Mouse (Mus musculus): ENCODE results near the gene 4932438H23Rik. TPM values are rescaled to one million over a fixed set of nuclear protein-coding genes. Genes with fewer than 3 reads are reported as not detected.
"Not testable (repeated sequence)": the region's sequence is repeated elsewhere in the genome, so short reads cannot be mapped to it uniquely, and the experiment has no call there.

Gene 4932438H23Rik
- polyA plus RNA-seq, 1 experiment from 2014 or later, result 0.09 TPM

DNA sequence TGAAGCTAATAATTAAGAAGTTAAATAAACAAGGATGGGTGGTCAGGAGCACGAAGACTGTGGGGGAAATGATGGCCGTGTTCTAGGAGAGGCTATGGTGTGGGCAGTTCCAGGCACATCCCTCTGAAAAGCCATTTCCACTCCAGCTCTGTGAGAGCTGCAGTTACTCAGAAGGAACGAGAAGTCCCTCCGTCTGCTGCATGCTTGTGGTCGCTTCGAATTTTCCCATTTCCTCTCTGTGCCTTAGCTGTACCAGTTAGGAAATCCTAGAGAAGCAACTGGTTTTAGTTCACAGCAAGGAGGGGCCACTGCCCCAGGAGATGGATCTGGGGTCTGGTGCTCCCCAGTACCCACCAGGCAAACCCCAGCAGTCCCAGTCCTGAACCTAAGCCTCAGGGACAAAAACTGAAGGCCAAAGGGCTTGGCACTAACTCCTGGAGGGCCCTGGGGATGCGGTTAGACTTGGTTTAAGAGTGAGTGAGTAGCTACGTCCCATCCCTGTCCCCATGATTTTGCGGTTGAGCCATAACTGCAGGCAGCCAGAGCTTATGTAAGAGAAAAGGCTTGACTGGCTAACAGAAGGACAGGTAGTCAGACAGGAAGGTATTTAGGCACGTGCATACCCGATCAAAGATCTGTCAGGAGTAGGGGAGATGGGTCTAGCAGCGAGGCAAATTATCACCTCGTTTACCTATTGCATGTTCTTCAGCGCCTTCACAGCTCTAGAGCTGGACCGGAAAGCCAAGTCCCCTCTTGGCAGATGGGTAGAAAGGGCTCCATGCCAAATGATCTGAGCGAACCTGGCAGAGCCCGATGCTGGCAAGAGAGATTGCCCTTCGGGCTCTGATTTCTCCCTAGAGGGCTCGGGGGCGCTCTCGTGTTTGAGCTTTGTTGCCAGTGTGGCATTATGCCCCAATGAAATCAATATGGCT lies 10.3 kb downstream of the 4932438H23Rik start:
- H3K4me2 ChIP-seq (replicated peaks; ENCODE audit: low read depth, low read length), result no peak overlapping the region
- no peaks in the 10 kb centered on the region for H3K9me3 ChIP-seq (ENCODE audit: low read length)
- no peak for ATAC-seq (ENCODE audit: low FRiP score, low TSS enrichment)
- H3K27ac ChIP-seq (ENCODE audit: low read length), result no peak overlapping the region
- H3K4me3 ChIP-seq (ENCODE audit: low read length), result no peak overlapping the region
- no peaks in the 10 kb centered on the region for H3K36me3 ChIP-seq (ENCODE audit: insufficient read depth, low read length)
- H3K9ac ChIP-seq (replicated peaks; ENCODE audit: low read length), result no peak overlapping the region
- H3K27me3 ChIP-seq (ENCODE audit: insufficient read depth, low read length), result peaks cover 11% of the 10 kb centered on the region; the same call in 1 of the 2 replicates
- H3K4me1 ChIP-seq (ENCODE audit: insufficient read depth, low read length), result no peaks in the 10 kb centered on the region
- WGBS, result 85% methylated on average over 21 of the region's 21 CpGs

DNA sequence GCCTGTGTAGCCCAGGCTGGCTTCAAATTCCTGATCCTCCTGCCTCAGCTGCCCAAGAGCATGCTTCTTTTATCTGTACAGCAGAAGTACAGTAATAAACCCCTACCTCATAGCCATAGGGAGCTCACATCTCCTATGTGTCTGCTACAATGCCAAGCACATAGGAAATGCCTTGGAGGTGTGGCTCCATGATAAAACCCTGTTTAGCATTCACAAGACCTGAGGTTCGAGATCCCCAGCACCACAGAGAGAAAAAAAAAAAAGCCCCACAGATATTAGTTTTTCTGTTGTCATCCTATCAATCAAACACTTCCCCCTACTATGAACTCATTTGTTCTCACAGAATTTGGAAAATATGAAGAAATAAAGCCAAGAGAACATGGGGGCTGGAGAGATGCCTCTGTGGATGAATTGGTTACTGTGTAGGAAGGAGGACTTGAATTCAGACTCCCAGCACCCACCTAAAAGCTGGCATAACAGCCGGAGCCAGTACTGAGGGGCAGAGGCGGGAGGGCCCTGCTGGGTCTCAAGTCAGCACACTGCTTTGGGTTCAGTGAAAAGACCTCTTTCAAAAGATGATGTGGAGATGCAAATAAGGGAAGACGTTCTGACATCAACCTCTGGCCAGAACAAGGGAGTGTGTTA lies 11.8 kb downstream of the 4932438H23Rik start:
- Histone ChIP-seq H3K9me3 (ENCODE audit: low read length) (peaks cover 3% of the 10 kb centered on the region; the same call in 1 of the 2 replicates), H3K27me3 (ENCODE audit: insufficient read depth, low read length) (peaks cover 11% of the 10 kb centered on the region; the same call in 1 of the 2 replicates), H3K4me1 (ENCODE audit: insufficient read depth, low read length) (no peaks in the 10 kb centered on the region), H3K36me3 (ENCODE audit: insufficient read depth, low read length) (no peaks in the 10 kb centered on the region), H3K9ac (replicated peaks; ENCODE audit: low read length) (no peak overlapping the region), H3K27ac (ENCODE audit: low read length) (no peak overlapping the region), H3K4me2 (replicated peaks; ENCODE audit: low read depth, low read length) (no peak overlapping the region), H3K4me3 (ENCODE audit: low read length) (no peak overlapping the region)
- ATAC-seq (ENCODE audit: low FRiP score, low TSS enrichment), result no peak
- 69% methylated on average over 4 of the region's 4 CpGs for WGBS

DNA sequence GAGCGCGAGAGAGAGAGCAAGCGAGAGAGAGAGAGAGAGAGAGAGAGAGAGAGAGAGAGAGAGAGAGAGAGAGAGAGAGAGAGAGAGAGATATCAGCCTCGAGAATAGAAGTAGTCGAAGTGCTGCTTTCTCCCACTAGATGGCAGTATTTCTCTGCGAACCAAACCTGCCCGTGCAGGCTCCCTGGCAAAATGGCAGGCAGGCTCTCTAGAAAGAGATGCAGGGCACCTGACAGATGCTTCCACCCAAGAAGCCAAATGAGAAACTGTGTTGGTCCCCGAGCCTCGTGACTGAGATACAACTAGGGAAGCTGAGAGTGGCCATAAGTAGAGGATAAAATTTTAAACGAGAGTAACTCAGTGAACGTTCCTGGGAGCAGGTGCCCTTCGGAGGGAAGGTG lies 13.4 kb downstream of the 4932438H23Rik start:
- no peak for ATAC-seq (ENCODE audit: low FRiP score, low TSS enrichment)
- H3K4me1 ChIP-seq (ENCODE audit: insufficient read depth, low read length), result no peaks in the 10 kb centered on the region
- 27% methylated on average over 10 of the region's 12 CpGs for WGBS
- no peak overlapping the region for H3K4me3 ChIP-seq (ENCODE audit: low read length)
- peaks cover 5% of the 10 kb centered on the region; the same call in 1 of the 2 replicates for H3K9me3 ChIP-seq (ENCODE audit: low read length)
- H3K4me2 ChIP-seq (replicated peaks; ENCODE audit: low read depth, low read length), result no peak overlapping the region
- no peaks in the 10 kb centered on the region for H3K36me3 ChIP-seq (ENCODE audit: insufficient read depth, low read length)
- no peak overlapping the region for H3K27ac ChIP-seq (ENCODE audit: low read length)
- peaks cover 11% of the 10 kb centered on the region; the same call in 1 of the 2 replicates for H3K27me3 ChIP-seq (ENCODE audit: insufficient read depth, low read length)
- no peak overlapping the region for H3K9ac ChIP-seq (replicated peaks; ENCODE audit: low read length)

DNA sequence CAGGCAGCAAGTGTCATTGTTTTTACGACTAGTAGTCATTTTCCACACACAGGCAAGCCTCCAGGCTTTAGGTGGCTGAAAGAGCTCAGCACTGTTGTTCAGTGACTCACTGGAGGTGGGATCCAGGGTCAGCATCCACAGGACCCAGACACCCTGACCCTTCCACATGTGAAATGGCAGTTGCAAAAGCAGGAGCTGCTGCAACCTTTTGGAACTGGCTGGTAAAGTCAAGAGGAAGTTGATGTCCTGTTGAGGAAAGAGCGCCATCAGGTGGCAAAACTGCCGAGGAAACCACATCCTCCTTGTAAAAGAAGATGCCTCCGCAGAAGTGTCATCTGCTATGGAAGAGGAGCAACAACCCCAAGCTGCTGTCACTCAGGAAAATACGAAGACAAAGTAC lies 18.7 kb downstream of the 4932438H23Rik start:
- 75% methylated on average over 5 of the region's 5 CpGs for WGBS
- Histone ChIP-seq H3K36me3 (ENCODE audit: insufficient read depth, low read length) (no peaks in the 10 kb centered on the region), H3K4me3 (ENCODE audit: low read length) (no peak overlapping the region), H3K9ac (replicated peaks; ENCODE audit: low read length) (no peak overlapping the region), H3K27me3 (ENCODE audit: insufficient read depth, low read length) (no peaks in the 10 kb centered on the region), H3K9me3 (ENCODE audit: low read length) (peaks cover 5% of the 10 kb centered on the region; the same call in 1 of the 2 replicates), H3K27ac (ENCODE audit: low read length) (no peak overlapping the region), H3K4me2 (replicated peaks; ENCODE audit: low read depth, low read length) (no peak overlapping the region), H3K4me1 (ENCODE audit: insufficient read depth, low read length) (no peaks in the 10 kb centered on the region)
- no peak for ATAC-seq (ENCODE audit: low FRiP score, low TSS enrichment)

DNA sequence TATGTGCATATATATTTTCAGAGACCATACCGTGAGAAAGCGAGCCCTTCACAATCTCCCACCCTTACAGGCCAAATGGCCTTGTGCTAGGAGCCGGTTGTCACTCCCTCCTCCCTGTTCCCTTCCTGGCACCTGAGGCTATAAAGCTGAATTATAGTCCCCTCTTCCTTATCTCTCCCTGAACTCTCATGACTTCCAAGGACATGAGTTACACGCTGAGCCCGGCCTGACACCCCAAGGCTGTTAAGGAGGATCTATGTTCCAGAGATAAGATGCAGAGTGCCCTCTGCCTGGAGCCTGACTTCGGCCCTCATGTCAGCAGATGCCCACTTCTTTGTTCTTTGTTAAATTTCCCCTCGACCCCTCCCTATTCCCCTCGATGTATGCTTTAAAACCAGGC lies 19.5 kb downstream of the 4932438H23Rik start:
- not testable (repeated sequence) for H3K4me2 ChIP-seq (replicated peaks; ENCODE audit: low read depth, low read length); H3K27ac ChIP-seq (ENCODE audit: low read length); H3K4me3 ChIP-seq (ENCODE audit: low read length); ATAC-seq (ENCODE audit: low FRiP score, low TSS enrichment); H3K27me3 ChIP-seq (ENCODE audit: insufficient read depth, low read length); H3K36me3 ChIP-seq (ENCODE audit: insufficient read depth, low read length); H3K9ac ChIP-seq (replicated peaks; ENCODE audit: low read length); H3K9me3 ChIP-seq (ENCODE audit: low read length); H3K4me1 ChIP-seq (ENCODE audit: insufficient read depth, low read length)
- WGBS, result 70% methylated on average over 8 of the region's 8 CpGs

DNA sequence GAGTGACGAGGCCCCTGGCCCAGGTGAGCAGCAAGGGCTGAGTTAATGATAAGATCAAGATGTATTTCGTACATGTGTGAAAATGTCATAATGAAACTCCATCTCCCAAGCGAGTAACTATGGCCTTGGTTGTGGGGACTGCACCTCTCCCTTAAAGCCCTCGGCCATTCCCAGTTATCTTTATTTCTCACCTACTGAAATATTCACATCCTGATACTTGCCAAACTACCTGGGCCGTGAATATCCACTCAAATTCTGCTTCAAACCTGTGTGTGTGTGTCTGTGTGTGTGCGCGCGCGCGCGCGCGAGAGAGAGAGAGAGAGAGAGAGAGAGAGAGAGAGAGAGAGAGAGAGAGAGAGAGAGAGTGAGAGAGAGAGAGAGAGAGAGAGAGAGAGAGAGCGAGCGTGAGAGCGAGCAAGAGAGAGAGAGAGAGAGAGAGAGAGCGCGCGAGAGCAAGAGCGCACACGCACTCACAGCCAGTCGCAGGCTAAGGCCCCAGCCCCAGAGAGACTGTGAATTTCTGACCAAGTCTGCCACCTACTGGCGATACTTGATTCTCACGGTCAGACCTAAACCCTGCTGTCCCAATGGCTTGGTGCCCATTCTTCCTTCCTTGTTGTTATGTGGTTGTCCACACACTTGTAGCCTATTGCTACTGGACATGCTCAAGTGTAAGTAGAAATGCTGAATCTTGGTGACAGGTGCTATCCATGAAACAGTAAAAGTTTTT lies 21.6 kb downstream of the 4932438H23Rik start:
- peak; percentile 97 for ATAC-seq (ENCODE audit: low FRiP score, low TSS enrichment)
- WGBS, result 32% methylated on average over 21 of the region's 24 CpGs
- H3K4me3 ChIP-seq (ENCODE audit: low read length), result no peak overlapping the region; the same call in 1 of the 2 replicates
- no peaks in the 10 kb centered on the region for H3K36me3 ChIP-seq (ENCODE audit: insufficient read depth, low read length)
- H3K27ac ChIP-seq (ENCODE audit: low read length), result no peak overlapping the region
- peaks cover 7% of the 10 kb centered on the region; the same call in 1 of the 2 replicates for H3K4me1 ChIP-seq (ENCODE audit: insufficient read depth, low read length)
- no peaks in the 10 kb centered on the region for H3K27me3 ChIP-seq (ENCODE audit: insufficient read depth, low read length)
- H3K9ac ChIP-seq (replicated peaks; ENCODE audit: low read length), result no peak overlapping the region
- H3K4me2 ChIP-seq (replicated peaks; ENCODE audit: low read depth, low read length), result peak overlapping the region; percentile 29; the same call in 1 of the 2 replicates
- peaks cover 3% of the 10 kb centered on the region; the same call in 1 of the 2 replicates for H3K9me3 ChIP-seq (ENCODE audit: low read length)

DNA sequence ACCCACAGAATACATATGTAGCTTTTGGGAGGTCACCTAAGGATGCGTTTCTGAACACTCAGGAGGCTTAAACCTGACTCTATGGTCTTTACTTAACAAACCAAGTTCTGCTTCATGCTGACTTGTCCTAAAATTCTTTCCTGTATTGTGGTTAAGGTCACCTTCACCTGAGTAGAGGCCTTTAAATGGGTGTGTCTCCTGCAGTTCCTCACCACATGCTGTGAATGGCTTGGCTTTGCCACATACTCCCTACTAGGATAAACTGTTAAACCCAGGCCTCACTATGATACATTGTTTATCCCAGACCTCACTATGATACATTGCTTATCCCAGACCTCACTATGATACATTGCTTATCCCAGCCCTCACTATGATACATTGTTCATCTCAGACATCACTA lies 22.7 kb downstream of the 4932438H23Rik start:
- Histone ChIP-seq H3K27me3 (ENCODE audit: insufficient read depth, low read length) (no peaks in the 10 kb centered on the region), H3K4me1 (ENCODE audit: insufficient read depth, low read length) (peaks cover 7% of the 10 kb centered on the region; the same call in 1 of the 2 replicates), H3K27ac (ENCODE audit: low read length) (no peak overlapping the region), H3K9me3 (ENCODE audit: low read length) (no peaks in the 10 kb centered on the region), H3K4me2 (replicated peaks; ENCODE audit: low read depth, low read length) (no peak overlapping the region), H3K9ac (replicated peaks; ENCODE audit: low read length) (no peak overlapping the region), H3K4me3 (ENCODE audit: low read length) (no peak overlapping the region), H3K36me3 (ENCODE audit: insufficient read depth, low read length) (no peaks in the 10 kb centered on the region)
- WGBS, result 95% methylated on average over 1 of the region's 1 CpGs
- no peak for ATAC-seq (ENCODE audit: low FRiP score, low TSS enrichment)

DNA sequence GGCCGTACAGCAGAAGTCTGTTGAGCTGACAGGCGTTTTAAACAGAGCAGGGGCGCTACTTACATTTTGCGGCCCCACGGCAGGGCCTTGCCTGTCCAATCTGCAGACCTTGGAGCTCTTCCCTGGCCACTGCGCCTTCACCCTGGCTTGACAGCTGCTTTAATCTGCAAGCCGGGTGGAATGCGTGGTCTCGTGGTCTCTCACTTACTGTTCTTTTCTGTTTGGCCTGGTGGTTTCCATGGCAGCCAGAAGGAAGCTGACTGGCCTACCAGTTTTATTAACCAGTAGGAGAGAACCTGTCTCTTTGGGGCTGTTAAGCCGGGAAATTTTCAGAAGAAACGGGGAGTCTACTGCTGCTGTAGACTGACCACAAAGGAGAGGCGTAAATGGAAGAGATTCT lies 26.0 kb downstream of the 4932438H23Rik start:
- H3K27me3 ChIP-seq (ENCODE audit: insufficient read depth, low read length), result no peaks in the 10 kb centered on the region
- no peak overlapping the region for H3K27ac ChIP-seq (ENCODE audit: low read length)
- ATAC-seq (ENCODE audit: low FRiP score, low TSS enrichment), result no peak
- no peak overlapping the region for H3K4me3 ChIP-seq (ENCODE audit: low read length)
- no peak overlapping the region for H3K4me2 ChIP-seq (replicated peaks; ENCODE audit: low read depth, low read length)
- H3K9ac ChIP-seq (replicated peaks; ENCODE audit: low read length), result 0 out of 2 replicates have a peak overlapping the region, but pooled peaks have one; percentile 35
- peaks cover 7% of the 10 kb centered on the region; the same call in 1 of the 2 replicates for H3K4me1 ChIP-seq (ENCODE audit: insufficient read depth, low read length)
- H3K36me3 ChIP-seq (ENCODE audit: insufficient read depth, low read length), result no peaks in the 10 kb centered on the region
- H3K9me3 ChIP-seq (ENCODE audit: low read length), result no peaks in the 10 kb centered on the region
- 36% methylated on average over 12 of the region's 12 CpGs for WGBS

DNA sequence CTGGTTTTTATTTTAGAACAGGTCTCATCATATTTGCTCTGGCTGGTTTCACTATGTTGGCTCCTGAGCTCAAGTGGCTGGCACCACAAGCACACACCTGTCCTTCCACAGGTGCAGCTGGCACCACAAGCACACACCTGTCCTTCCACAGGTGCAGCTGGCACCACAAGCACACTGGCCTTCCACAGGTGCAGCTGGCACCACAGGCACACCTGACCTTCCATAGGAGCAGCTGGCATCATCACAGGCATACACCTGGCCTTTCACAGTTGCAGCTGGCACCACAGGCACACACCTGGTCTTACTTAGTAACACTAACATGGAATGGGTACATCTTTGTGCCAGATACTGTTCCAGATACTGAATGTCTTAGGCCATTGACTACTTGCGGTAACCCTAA lies 27.8 kb downstream of the 4932438H23Rik start:
- H3K9me3 ChIP-seq (ENCODE audit: low read length), result no peaks in the 10 kb centered on the region
- H3K36me3 ChIP-seq (ENCODE audit: insufficient read depth, low read length), result no peaks in the 10 kb centered on the region
- no peaks in the 10 kb centered on the region for H3K27me3 ChIP-seq (ENCODE audit: insufficient read depth, low read length)
- no peak overlapping the region for H3K9ac ChIP-seq (replicated peaks; ENCODE audit: low read length)
- H3K4me1 ChIP-seq (ENCODE audit: insufficient read depth, low read length), result peaks cover 7% of the 10 kb centered on the region; the same call in 1 of the 2 replicates
- H3K4me3 ChIP-seq (ENCODE audit: low read length), result no peak overlapping the region
- H3K27ac ChIP-seq (ENCODE audit: low read length), result no peak overlapping the region
- ATAC-seq (ENCODE audit: low FRiP score, low TSS enrichment), result no peak
- WGBS, result 94% methylated on average over 1 of the region's 1 CpGs
- H3K4me2 ChIP-seq (replicated peaks; ENCODE audit: low read depth, low read length), result no peak overlapping the region

Measured in kidney, embryonic 16.5 days (tissue).